Mouse (Mus musculus) testis, adult 2 months (tissue): ENCODE results near the gene Myo9a. TPM values are rescaled to one million over a fixed set of nuclear protein-coding genes. Genes with fewer than 3 reads are reported as not detected.

Experiments
- H3K27ac ChIP-seq: fragments of 200-500 bp; 2 replicates; pipeline ENCODE4 v1.5.1; 2012; ENCODE audit warnings: low read depth, low read length; ENCODE audit not compliant: control insufficient read depth, insufficient read depth
- H3K27me3 ChIP-seq: fragments of 200-500 bp; 2 replicates; pipeline ENCODE4 v1.6.1; 2012; ENCODE audit warnings: mild to moderate bottlenecking, low read length, moderate library complexity; ENCODE audit not compliant: control insufficient read depth, insufficient read depth
- H3K36me3 ChIP-seq: fragments of 200-500 bp; 2 replicates; pipeline ENCODE4 v1.6.1; 2012; ENCODE audit warnings: mild to moderate bottlenecking, low read length; ENCODE audit not compliant: control insufficient read depth, insufficient read depth
- H3K4me1 ChIP-seq: fragments of 200-500 bp; 2 replicates; pipeline ENCODE4 v1.6.1; 2012; ENCODE audit warnings: low read length; ENCODE audit not compliant: control insufficient read depth, insufficient read depth
- H3K4me3 ChIP-seq: fragments of 200-500 bp; 2 replicates; pipeline ENCODE4 v1.5.1; 2012; ENCODE audit warnings: low read depth, mild to moderate bottlenecking, low read length, moderate library complexity, mixed read lengths; ENCODE audit not compliant: control insufficient read depth
- CTCF ChIP-seq: fragments of 200-500 bp; IDR thresholded peaks from 2 replicates; pipeline ENCODE4 v1.5.1; 2012; ENCODE audit warnings: low read depth, mild to moderate bottlenecking, inconsistent platforms, low read length, moderate library complexity; ENCODE audit not compliant: control insufficient read depth, insufficient read depth, insufficient replicate concordance
- POLR2A ChIP-seq: fragments of 200-500 bp; IDR thresholded peaks from 2 replicates; pipeline ENCODE4 v1.6.1; 2012; ENCODE audit warnings: low read depth, mild to moderate bottlenecking, inconsistent platforms, low read length, moderate library complexity; ENCODE audit not compliant: control insufficient read depth
- polyA plus RNA-seq: library from polyadenylated mRNA; depleted of rRNA; stranded (reverse); fragments of >200 nt; gene quantifications from 2 replicates; pipeline ENCODE4 v1.2.3, GENCODE M21; 2012

Myo9a gene
- polyA plus RNA-seq, 1 experiment: 18.5 TPM

DNA sequence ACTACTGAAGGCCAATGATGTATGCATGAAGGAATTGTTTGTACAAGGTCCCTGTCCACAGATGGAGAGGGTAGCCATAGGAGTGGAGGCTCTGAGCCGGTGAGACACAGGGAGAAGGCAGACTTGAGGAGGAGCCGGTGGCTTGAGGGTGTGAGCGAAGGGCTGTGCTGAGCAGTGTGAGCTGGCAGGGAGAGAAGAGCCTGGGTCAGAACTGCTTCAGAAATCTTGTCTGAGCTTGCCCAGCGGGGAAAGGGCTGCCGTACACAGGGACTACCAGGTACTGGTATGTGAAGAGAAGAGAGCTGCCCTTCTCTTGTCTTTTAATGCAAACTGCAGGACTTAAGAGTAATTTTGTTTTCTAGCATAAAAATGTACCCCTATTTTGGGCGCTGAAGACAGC is 17.6 kb upstream of the Myo9a start:
- Histone ChIP-seq H3K4me3 (no peak overlapping the region), H3K36me3 (no peaks in the 10 kb centered on the region), H3K27me3 (no peaks in the 10 kb centered on the region), H3K4me1 (no peaks in the 10 kb centered on the region), H3K27ac (no peak overlapping the region)
- TF ChIP-seq CTCF: no peak
- no peak for TF ChIP-seq POLR2A

DNA sequence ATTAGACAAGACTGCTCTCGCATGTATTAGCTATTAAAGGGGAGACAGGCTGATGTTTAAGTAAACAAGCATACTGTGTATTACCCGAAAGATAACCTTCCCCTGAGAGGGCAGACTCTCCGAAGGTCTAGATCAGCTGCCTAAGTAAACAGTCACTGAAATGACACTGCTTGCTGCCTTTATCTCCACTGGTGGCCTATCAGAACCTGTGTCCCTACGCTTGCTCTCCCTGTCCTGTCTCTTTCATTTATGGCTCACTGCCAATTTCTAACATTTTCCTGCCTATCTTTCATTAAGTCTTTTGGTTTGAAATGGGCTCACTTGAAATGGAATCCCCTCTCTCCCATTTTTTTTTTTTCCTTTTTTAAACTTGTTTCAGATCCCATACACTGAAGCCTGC is 15.3 kb upstream of the Myo9a start:
- H3K27me3 ChIP-seq: no peaks in the 10 kb centered on the region
- H3K4me3 ChIP-seq: no peak overlapping the region
- no peak overlapping the region for H3K27ac ChIP-seq
- TF ChIP-seq CTCF: no peak
- TF ChIP-seq POLR2A: no peak
- no peaks in the 10 kb centered on the region for H3K4me1 ChIP-seq
- no peaks in the 10 kb centered on the region for H3K36me3 ChIP-seq

- TF ChIP-seq CTCF (no peak), POLR2A (no peak)
- H3K27ac ChIP-seq: no peak overlapping the region
- H3K27me3 ChIP-seq: no peaks in the 10 kb centered on the region
- H3K4me1 ChIP-seq: no peaks in the 10 kb centered on the region
- H3K36me3 ChIP-seq: no peaks in the 10 kb centered on the region
- H3K4me3 ChIP-seq: no peak overlapping the region
These were observed 10.1 kb upstream of the Myo9a start for GRCm38 (mm10) chr9:59740593-59740992.

DNA sequence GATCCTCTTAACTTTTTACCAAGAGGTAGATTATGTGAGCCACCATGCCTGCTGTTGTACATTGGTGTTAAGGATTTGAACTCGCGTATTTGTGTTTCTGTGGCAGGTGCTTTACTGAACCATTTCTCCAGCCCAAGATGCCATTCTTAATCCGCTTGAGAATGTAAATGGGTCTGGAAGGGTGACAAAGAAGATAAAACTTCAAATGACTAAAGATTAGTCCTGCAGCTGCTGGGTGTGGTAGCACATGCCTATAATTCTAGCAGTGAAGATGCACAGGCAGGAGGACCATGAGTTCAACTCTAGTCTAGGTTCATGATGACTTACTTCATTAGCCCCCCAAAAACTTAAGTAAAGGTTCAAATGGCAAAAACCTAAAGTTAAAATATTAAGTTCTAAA is 6.8 kb upstream of the Myo9a start:
- TF ChIP-seq POLR2A: no peak
- no peak for TF ChIP-seq CTCF
- peaks cover 2% of the 10 kb centered on the region for H3K4me1 ChIP-seq
- H3K27me3 ChIP-seq: no peaks in the 10 kb centered on the region
- no peak overlapping the region for H3K27ac ChIP-seq
- H3K36me3 ChIP-seq: no peaks in the 10 kb centered on the region
- H3K4me3 ChIP-seq: no peak overlapping the region

DNA sequence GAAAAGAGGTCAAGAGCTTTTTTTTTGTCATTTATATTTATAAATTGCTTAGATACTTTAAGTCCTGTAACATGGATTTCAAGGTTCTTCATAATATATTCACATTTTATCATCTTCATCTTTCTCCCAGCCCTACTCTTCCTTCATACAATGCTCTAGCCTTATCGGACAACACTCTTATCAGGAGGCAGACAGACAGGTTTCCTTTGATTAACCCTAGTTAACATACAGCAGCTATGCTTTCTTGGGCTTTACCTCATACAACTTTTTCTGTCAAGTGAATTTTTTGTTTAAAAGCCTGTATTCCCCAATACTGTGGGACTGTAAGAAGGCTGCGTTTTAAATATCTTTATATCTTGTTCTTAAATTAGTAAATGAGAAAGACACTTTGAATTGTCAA is 2.3 kb upstream of the Myo9a start:
- no peak overlapping the region for H3K4me3 ChIP-seq
- no peak overlapping the region for H3K27ac ChIP-seq
- H3K27me3 ChIP-seq: no peaks in the 10 kb centered on the region
- peaks cover 5% of the 10 kb centered on the region for H3K4me1 ChIP-seq
- TF ChIP-seq CTCF (no peak), POLR2A (no peak)
- no peaks in the 10 kb centered on the region for H3K36me3 ChIP-seq

DNA sequence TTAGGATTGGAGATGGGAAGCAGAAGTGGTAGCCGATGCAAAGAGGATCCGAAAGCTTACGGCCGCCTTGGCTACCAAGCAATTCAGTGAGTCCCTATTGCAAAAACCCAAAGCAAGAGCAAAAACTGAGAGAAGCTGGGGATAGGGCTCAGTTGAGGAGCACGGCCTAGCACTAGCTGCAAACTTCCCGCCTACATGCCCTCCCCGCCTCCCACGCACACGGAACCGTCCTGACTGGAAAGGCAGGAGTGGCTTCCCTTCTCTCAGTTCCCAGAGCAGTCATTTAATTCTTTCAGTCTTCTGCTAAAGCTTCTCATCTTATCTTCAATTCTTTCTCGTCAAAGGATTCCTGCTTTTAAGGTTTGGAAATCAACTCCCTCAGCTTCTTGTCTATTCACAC is 1.7 kb upstream of the Myo9a start:
- Histone ChIP-seq H3K27me3 (no peaks in the 10 kb centered on the region), H3K36me3 (no peaks in the 10 kb centered on the region), H3K4me3 (peak overlapping the region; percentile 2), H3K4me1 (peaks cover 5% of the 10 kb centered on the region), H3K27ac (no peak overlapping the region)
- TF ChIP-seq POLR2A (no peak), CTCF (no peak)

- H3K4me1 ChIP-seq: peaks cover 5% of the 10 kb centered on the region
- no peak overlapping the region for H3K27ac ChIP-seq
- no peak for TF ChIP-seq CTCF
- TF ChIP-seq POLR2A: no peak
- H3K27me3 ChIP-seq: no peaks in the 10 kb centered on the region
- H3K36me3 ChIP-seq: no peaks in the 10 kb centered on the region
- H3K4me3 ChIP-seq: peak overlapping the region; percentile 99
These were observed 973 bp upstream of the Myo9a start for GRCm38 (mm10) chr9:59749581-59750265.
